Mouse (Mus musculus) testis, adult 2 months (tissue): ENCODE measurements at regions not wholly inside any gene's neighbourhood (a gene's known extent, or its start where the extent isn't known, plus 50 kb on each side); places are given as distances from the start of the nearest gene placed in this dataset.

Source experiments
- H3K27ac ChIP-seq: fragments of 200-500 bp; 2 replicates; pipeline ENCODE4 v1.5.1; 2012; ENCODE audit warnings: low read depth, low read length; ENCODE audit not compliant: control insufficient read depth, insufficient read depth
- H3K27me3 ChIP-seq: fragments of 200-500 bp; 2 replicates; pipeline ENCODE4 v1.6.1; 2012; ENCODE audit warnings: mild to moderate bottlenecking, low read length, moderate library complexity; ENCODE audit not compliant: control insufficient read depth, insufficient read depth
- H3K36me3 ChIP-seq: fragments of 200-500 bp; 2 replicates; pipeline ENCODE4 v1.6.1; 2012; ENCODE audit warnings: mild to moderate bottlenecking, low read length; ENCODE audit not compliant: control insufficient read depth, insufficient read depth
- H3K4me1 ChIP-seq: fragments of 200-500 bp; 2 replicates; pipeline ENCODE4 v1.6.1; 2012; ENCODE audit warnings: low read length; ENCODE audit not compliant: control insufficient read depth, insufficient read depth
- H3K4me3 ChIP-seq: fragments of 200-500 bp; 2 replicates; pipeline ENCODE4 v1.5.1; 2012; ENCODE audit warnings: low read depth, mild to moderate bottlenecking, low read length, moderate library complexity, mixed read lengths; ENCODE audit not compliant: control insufficient read depth
- CTCF ChIP-seq: fragments of 200-500 bp; IDR thresholded peaks from 2 replicates; pipeline ENCODE4 v1.5.1; 2012; ENCODE audit warnings: low read depth, mild to moderate bottlenecking, inconsistent platforms, low read length, moderate library complexity; ENCODE audit not compliant: control insufficient read depth, insufficient read depth, insufficient replicate concordance
- POLR2A ChIP-seq: fragments of 200-500 bp; IDR thresholded peaks from 2 replicates; pipeline ENCODE4 v1.6.1; 2012; ENCODE audit warnings: low read depth, mild to moderate bottlenecking, inconsistent platforms, low read length, moderate library complexity; ENCODE audit not compliant: control insufficient read depth

GRCm38 (mm10) chr12:70609116-70609871, 156.4 kb downstream of the Tmx1 start:
- H3K36me3 ChIP-seq = no peaks in the 10 kb centered on the region
- H3K4me1 ChIP-seq = no peaks in the 10 kb centered on the region
- no peak overlapping the region for H3K4me3 ChIP-seq
- no peak overlapping the region for H3K27ac ChIP-seq
- TF ChIP-seq CTCF (no peak), POLR2A (no peak)
- no peaks in the 10 kb centered on the region for H3K27me3 ChIP-seq

DNA sequence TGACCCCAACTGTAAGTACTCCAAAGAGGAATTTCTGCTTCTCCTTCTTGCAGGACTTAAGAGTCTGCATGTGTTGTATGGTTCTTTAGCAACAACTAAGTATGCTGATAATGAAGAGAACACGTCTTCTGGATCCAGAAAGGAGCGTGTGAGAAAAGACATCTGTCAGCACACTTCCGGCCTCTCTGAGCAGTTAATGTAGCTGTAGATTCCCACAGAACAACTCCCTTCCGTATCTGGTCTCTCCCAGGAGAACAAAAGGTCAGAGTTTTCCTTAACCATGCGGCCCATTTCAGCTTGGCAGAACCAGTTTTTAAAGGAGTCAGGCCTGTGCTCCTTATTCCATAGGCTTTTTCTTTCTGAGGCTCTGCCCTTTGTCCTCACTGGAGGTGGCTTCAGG, 159.0 kb downstream of the Tmx1 start:
- H3K4me1 ChIP-seq = no peaks in the 10 kb centered on the region
- 0 out of 2 replicates have a peak overlapping the region, but pooled peaks have one; percentile 15 for H3K27ac ChIP-seq
- no peaks in the 10 kb centered on the region for H3K36me3 ChIP-seq
- no peaks in the 10 kb centered on the region for H3K27me3 ChIP-seq
- TF ChIP-seq CTCF (no peak), POLR2A (no peak)
- no peak overlapping the region for H3K4me3 ChIP-seq

DNA sequence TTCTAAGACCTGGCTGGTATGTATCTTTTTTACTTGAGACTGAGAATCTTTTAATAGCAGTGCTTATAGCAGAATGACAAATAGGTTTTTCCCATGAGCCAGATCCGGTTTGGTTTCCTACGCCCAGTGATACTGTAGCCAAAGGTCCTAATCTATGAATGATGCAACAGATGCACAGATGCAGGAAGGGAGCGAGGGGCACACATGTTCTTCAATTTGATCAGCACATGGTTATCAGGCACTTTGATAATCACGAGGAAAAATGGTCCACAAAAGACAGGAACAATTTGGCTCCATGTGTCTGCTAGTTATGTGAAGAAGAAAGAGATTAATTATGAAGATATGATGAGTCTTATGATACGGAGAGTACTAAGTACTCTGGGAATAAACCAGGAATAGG, 160.3 kb downstream of the Tmx1 start:
- TF ChIP-seq POLR2A (no peak), CTCF (no peak)
- no peak overlapping the region for H3K27ac ChIP-seq
- no peaks in the 10 kb centered on the region for H3K4me1 ChIP-seq
- no peaks in the 10 kb centered on the region for H3K27me3 ChIP-seq
- no peak overlapping the region for H3K4me3 ChIP-seq
- no peaks in the 10 kb centered on the region for H3K36me3 ChIP-seq

DNA sequence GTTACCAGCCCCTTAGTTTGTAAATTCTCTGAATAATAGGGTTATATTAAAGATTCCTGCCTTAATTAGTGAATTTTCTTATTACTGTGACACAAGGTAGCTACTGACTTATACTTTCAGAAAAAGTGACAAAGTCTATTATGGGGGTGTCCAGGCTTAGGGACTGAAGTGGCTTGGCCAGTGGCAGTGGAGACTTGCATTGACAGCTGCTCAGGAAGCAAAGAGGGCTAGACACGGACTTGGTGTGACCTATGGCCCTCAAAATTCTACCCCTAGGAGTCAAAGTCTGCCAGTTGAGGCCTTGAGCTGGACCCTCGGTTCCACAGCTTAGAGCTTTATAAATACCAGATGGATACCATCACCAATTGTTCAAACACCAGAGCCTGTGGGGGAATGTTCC, 161.2 kb downstream of the Tmx1 start:
- Histone ChIP-seq H3K27ac (no peak overlapping the region), H3K4me3 (no peak overlapping the region), H3K27me3 (no peaks in the 10 kb centered on the region), H3K36me3 (no peaks in the 10 kb centered on the region), H3K4me1 (no peaks in the 10 kb centered on the region)
- TF ChIP-seq CTCF (no peak), POLR2A (no peak)

GRCm38 (mm10) chr12:70614686-70615085, 161.8 kb downstream of the Tmx1 start:
- no peaks in the 10 kb centered on the region for H3K27me3 ChIP-seq
- H3K4me3 ChIP-seq = no peak overlapping the region
- H3K4me1 ChIP-seq = no peaks in the 10 kb centered on the region
- H3K27ac ChIP-seq = no peak overlapping the region
- TF ChIP-seq CTCF = no peak
- no peaks in the 10 kb centered on the region for H3K36me3 ChIP-seq

DNA sequence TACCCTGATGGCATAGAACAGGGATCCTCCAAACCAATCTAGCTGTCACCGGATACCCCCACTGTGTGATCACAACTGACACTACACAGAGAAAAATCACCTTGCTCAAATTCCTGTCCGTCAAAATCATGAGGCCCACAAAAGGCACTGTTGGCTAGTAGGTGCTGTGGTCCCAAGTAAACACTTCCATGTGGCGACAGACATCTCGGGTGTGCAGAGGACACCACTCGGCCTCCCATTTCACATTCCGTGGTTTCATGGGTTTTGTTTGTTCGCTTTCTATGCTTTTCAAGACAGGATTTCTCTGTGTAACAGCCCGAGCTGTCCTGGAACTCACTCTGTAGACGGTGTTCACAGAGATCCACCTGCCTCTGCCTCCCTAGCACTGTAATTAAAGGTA, 162.2 kb downstream of the Tmx1 start:
- Histone ChIP-seq H3K4me3 (no peak overlapping the region), H3K27ac (no peak overlapping the region), H3K4me1 (no peaks in the 10 kb centered on the region), H3K27me3 (no peaks in the 10 kb centered on the region), H3K36me3 (no peaks in the 10 kb centered on the region)
- TF ChIP-seq CTCF (no peak), POLR2A (no peak)

DNA sequence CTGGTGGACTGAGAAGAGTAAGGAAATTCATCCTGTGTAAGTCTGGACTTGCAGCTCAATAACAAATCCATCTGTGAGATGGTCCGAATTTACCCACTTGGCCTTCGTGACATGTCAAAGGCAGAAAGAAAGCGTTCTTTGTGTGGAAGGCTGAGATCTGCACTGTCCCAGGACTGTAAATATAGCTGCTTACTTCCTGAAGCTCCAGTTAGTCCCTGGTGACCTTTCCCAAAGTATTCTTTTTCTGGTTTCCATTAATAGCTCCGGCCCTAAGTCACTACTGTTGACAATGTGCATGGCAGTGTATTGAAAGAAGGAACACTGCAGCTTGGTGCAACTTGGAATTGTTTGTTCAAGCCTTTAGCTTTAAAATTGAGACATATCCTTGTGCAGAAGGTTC, 163.2 kb downstream of the Tmx1 start:
- no peak for TF ChIP-seq POLR2A
- TF ChIP-seq CTCF = no peak
- no peak overlapping the region for H3K4me3 ChIP-seq
- no peaks in the 10 kb centered on the region for H3K4me1 ChIP-seq
- H3K36me3 ChIP-seq = no peaks in the 10 kb centered on the region
- no peak overlapping the region for H3K27ac ChIP-seq
- no peaks in the 10 kb centered on the region for H3K27me3 ChIP-seq
